In genomic region chr17:64289684-64290083, GRCm38 (mm10) we compare ENCODE assay signal across 15 mouse cellular contexts. TPM values are rescaled to one million over a fixed set of nuclear protein-coding genes. Genes with fewer than 3 reads are reported as not detected.
DNase-seq lines count a peak whose midpoint lies in the region.
"Had no signal": no experiment of that assay in that cellular context is flagged by ENCODE, and none has a peak within 500 bp of the region (broad histone marks: within the 10 kb centered on the region; RNA-seq: fewer than 3 reads in every experiment).

No protein-coding gene starts in this region.

- peak; percentile 50 for DNase-seq in cerebellum, adult 9-10 months
- DNase-seq in cerebellum, adult 11 months: no peak
- DNase-seq in embryo, embryonic 10 days (ENCODE audit: low spot score): peak; percentile 11
- DNase-seq in embryo, embryonic 9.5 days (ENCODE audit: extremely low spot score): no peak
- peak; percentile 13 for DNase-seq in embryo, embryonic 11 days
- no peak for DNase-seq in layer of hippocampus, adult 9-10 months (ENCODE audit: low spot score)
- no peak for DNase-seq in adrenal gland, postnatal 25 days
- DNase-seq: adrenal gland, postnatal 10 days; B cell, adult 2 months; gastrocnemius, postnatal 10 days; gastrocnemius, postnatal 36 days; heart, adult 2 months; heart, postnatal 14 days; heart, postnatal 4 days; kidney, adult 18-20 months had no signal

RNA-seq across cellular contexts. Expression of gene Pja2, which starts 42.0 kb away (rescaled TPM):
- 68.3 and 81.4 TPM in 2 replicates for total RNA-seq in adrenal gland, postnatal 25 days (2021)

Comparison
In these comparisons a context has a peak if more than half of its experiments do, and no peak if none do; other contexts are left out.
1. DNase-seq: peak in cerebellum, adult 9-10 months (single experiment), embryo, embryonic 10 days (single experiment) and embryo, embryonic 11 days (single experiment); none in cerebellum, adult 11 months (single experiment), embryo, embryonic 9.5 days (single experiment), layer of hippocampus, adult 9-10 months (single experiment) and adrenal gland, postnatal 25 days (single experiment).